Mouse (Mus musculus) testis, adult 2 months (tissue): ENCODE measurements at regions not wholly inside any gene's neighbourhood (a gene's known extent, or its start where the extent isn't known, plus 50 kb on each side); places are given as distances from the start of the nearest gene placed in this dataset.

Source experiments
- CTCF ChIP-seq: fragments of 200-500 bp; IDR thresholded peaks from 2 replicates; pipeline ENCODE4 v1.5.1; 2012; ENCODE audit warnings: low read depth, mild to moderate bottlenecking, inconsistent platforms, low read length, moderate library complexity; ENCODE audit not compliant: control insufficient read depth, insufficient read depth, insufficient replicate concordance
- POLR2A ChIP-seq: fragments of 200-500 bp; IDR thresholded peaks from 2 replicates; pipeline ENCODE4 v1.6.1; 2012; ENCODE audit warnings: low read depth, mild to moderate bottlenecking, inconsistent platforms, low read length, moderate library complexity; ENCODE audit not compliant: control insufficient read depth

DNA sequence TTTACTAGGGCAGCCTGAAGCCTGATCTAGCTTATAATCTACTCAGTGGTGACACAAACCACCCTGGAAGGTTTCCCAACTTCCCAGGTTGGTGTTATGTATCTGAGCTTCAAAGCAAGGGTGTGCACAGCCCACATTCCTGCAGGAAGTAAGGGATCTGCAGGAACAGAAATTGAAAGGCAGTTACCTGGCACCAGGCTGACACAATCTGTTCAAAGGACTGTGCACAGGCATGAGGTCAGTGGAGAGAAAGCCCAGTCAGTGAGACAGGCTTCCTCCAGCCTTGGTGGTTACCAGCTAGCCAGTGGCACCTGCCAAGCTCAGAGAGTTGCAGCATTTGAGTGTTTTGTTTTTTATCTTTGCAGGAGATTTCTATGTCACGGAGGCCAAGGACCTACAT lies 203.6 kb downstream of the 1700129C05Rik start:
- TF ChIP-seq CTCF (no peak), POLR2A (no peak)
